Mouse (Mus musculus) cerebellum, adult 9-10 months (tissue): ENCODE data around the gene Mrgpra2a.
"Not testable (repeated sequence)": the region's sequence is repeated elsewhere in the genome, so short reads cannot be mapped to it uniquely, and the experiment has no call there.

Source experiments
- DNase-seq: peaks from one replicate; pipeline ENCODE4 v3.0.0; 2022

Gene Mrgpra2a

GRCm38 (mm10) chr7:47452015-47452414 is at the start of gene Mrgpra2a:
Mrgpra2a (minus strand) TSS chr7:47452139.
- not testable (repeated sequence) for DNase-seq

- not testable (repeated sequence) for DNase-seq
Measured at GRCm38 (mm10) chr7:47491266-47491665, 39.3 kb upstream of the Mrgpra2a start.

GRCm38 (mm10) chr7:47489438-47489837 is 37.5 kb upstream of the Mrgpra2a start:
- not testable (repeated sequence) for DNase-seq

GRCm38 (mm10) chr7:47483181-47483580 is 31.2 kb upstream of the Mrgpra2a start:
- DNase-seq: not testable (repeated sequence)

GRCm38 (mm10) chr7:47473904-47474303 is 22.0 kb upstream of the Mrgpra2a start:
- DNase-seq: not testable (repeated sequence)

- DNase-seq: not testable (repeated sequence)
Measured at GRCm38 (mm10) chr7:47465278-47465981, 13.5 kb upstream of the Mrgpra2a start.

GRCm38 (mm10) chr7:47445729-47446128 is 6.2 kb downstream of the Mrgpra2a start:
- DNase-seq: not testable (repeated sequence)

GRCm38 (mm10) chr7:47436463-47436862 is 15.5 kb downstream of the Mrgpra2a start:
- not testable (repeated sequence) for DNase-seq

GRCm38 (mm10) chr7:47427815-47428508 is 24.0 kb downstream of the Mrgpra2a start:
- not testable (repeated sequence) for DNase-seq

- no peak for DNase-seq
Measured at GRCm38 (mm10) chr7:47410602-47411001, 41.3 kb downstream of the Mrgpra2a start.

- DNase-seq: no peak
Measured at GRCm38 (mm10) chr7:47409545-47409944, 42.4 kb downstream of the Mrgpra2a start.

- DNase-seq: no peak
Measured at GRCm38 (mm10) chr7:47401125-47401524, 50.8 kb downstream of the Mrgpra2a start.
